Mouse (Mus musculus) monocyte, adult 5-6 weeks (primary cell): Measurements from ENCODE around the gene Cxcl17. TPM values are rescaled to one million over a fixed set of nuclear protein-coding genes. Genes with fewer than 3 reads are reported as not detected.
"Not testable (repeated sequence)": the region's sequence is repeated elsewhere in the genome, so short reads cannot be mapped to it uniquely, and the experiment has no call there.

Source experiments
- ATAC-seq: fragments of 153-309, 156-312 bp; replicated peaks from 2 replicates; pipeline ENCODE4 v1.8.0; 2017; ENCODE audit warnings: mild to moderate bottlenecking; ENCODE audit not compliant: low TSS enrichment, insufficient number of reproducible peaks, severe bottlenecking, poor library complexity, low FRiP score
- total RNA-seq: library from RNA; stranded (forward); fragments of 200-1000, 200-491, 200-594 nt; gene quantifications from 3 replicates; pipeline ENCODE4 v1.2.3, GENCODE M21; 2017

Gene Cxcl17
- not detected in 3 replicates for total RNA-seq

- no peak for ATAC-seq
Measured at GRCm38 (mm10) chr7:25412833-25413441, at the start of gene Cxcl17. Gene Cxcl17 (minus strand): TSS chr7:25412886.

GRCm38 (mm10) chr7:25462033-25462337 lies 49.3 kb upstream of the Cxcl17 start:
- ATAC-seq, result not testable (repeated sequence)

DNA sequence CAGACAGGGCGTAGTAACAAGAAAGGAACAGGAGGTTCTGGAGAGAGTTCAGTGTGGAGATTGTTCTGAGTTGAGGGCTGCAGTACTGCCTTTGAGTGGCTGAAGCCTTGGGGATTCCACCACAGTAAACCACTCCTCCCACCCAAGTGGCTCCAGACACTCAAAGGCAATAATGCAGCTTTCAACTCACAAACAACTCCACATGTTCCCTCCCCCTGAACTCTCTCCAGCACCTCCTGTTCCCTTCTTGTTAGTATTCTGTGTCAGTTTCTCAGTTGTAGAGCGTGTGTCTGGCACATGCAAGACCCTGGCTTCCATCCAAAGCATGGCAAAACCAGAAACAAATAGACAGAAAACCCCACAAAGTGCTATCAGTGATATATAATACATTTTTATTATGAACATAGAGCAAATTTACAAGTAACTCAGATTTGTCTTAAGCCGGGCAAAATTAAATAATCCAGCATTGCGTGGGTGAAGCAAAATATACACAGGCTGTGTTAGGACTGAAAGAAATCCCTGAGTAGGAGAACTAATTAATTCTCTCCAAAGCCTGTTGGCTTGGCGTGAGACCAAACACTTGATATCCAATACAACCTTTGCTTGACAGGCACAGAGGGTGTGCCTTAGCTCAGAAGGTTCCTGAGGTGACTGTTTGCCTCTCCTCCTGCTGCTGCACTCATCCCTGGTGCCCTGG lies 48.8 kb upstream of the Cxcl17 start:
- not testable (repeated sequence) for ATAC-seq

GRCm38 (mm10) chr7:25452103-25452502 lies 39.4 kb upstream of the Cxcl17 start:
- no peak for ATAC-seq

GRCm38 (mm10) chr7:25449913-25450890 lies 37.5 kb upstream of the Cxcl17 start:
- ATAC-seq, result peak; percentile 95

DNA sequence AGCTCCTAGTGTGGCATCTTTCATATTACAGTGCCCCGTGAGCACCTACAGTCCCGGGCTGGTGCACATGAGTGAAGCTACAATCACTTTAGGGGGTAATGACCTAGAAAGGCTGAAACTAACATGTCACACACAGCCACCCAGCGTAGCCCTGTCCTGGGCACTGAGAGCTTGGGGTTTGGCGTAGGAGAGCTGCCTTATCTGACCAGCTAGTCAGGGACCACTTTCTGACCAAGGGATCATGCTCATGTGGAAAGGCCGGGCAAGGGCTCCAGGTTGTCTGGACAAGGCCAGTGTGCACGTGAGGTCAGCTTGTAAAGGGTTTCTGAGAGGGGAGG lies 28.1 kb upstream of the Cxcl17 start:
- no peak for ATAC-seq

GRCm38 (mm10) chr7:25439978-25440815 lies 27.5 kb upstream of the Cxcl17 start:
- ATAC-seq, result 0 out of 2 replicates have a peak, but pooled peaks have one; percentile 25

- no peak for ATAC-seq
Measured at GRCm38 (mm10) chr7:25439124-25439822, 26.6 kb upstream of the Cxcl17 start.

- 0 out of 2 replicates have a peak, but pooled peaks have one; percentile 25 for ATAC-seq
Measured at GRCm38 (mm10) chr7:25436704-25437103, 24.0 kb upstream of the Cxcl17 start.

DNA sequence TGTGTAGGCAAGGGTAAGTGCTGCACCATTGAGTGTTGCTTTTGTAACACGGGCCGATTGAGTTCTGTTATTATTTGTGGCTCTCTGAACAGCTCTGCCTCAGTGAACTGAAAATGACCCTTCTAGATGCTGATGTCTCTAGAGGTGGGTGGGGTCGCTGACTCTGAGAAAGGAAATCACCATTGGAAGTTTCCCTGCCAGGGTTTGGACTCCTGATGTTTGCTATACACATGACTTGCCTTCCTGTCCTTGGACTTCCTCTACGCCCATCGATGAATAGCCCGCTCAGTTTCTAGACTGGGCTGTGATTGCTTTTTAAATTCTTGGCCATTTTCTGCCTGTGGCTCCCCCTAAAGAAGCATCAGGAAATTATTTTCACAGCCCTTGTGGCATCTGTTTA lies 23.5 kb upstream of the Cxcl17 start:
- ATAC-seq, result peak; percentile 34; the same call in 1 of the 2 replicates

DNA sequence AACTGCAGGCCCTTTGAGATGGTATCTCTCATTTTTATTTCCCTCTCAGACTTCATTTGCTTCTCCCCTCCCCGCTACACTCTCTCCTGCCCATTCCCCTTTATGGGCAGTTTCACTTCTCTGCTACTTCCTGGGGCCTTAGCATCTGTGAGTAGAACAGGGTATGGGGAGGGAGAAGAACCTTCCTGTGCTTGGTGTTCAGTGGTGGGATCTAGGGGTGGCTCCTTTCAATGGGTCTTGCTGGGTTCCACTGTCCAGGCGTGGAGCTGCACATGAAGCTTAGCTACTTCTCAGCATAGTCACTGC lies 22.8 kb upstream of the Cxcl17 start:
- 0 out of 2 replicates have a peak, but pooled peaks have one; percentile 32 for ATAC-seq

DNA sequence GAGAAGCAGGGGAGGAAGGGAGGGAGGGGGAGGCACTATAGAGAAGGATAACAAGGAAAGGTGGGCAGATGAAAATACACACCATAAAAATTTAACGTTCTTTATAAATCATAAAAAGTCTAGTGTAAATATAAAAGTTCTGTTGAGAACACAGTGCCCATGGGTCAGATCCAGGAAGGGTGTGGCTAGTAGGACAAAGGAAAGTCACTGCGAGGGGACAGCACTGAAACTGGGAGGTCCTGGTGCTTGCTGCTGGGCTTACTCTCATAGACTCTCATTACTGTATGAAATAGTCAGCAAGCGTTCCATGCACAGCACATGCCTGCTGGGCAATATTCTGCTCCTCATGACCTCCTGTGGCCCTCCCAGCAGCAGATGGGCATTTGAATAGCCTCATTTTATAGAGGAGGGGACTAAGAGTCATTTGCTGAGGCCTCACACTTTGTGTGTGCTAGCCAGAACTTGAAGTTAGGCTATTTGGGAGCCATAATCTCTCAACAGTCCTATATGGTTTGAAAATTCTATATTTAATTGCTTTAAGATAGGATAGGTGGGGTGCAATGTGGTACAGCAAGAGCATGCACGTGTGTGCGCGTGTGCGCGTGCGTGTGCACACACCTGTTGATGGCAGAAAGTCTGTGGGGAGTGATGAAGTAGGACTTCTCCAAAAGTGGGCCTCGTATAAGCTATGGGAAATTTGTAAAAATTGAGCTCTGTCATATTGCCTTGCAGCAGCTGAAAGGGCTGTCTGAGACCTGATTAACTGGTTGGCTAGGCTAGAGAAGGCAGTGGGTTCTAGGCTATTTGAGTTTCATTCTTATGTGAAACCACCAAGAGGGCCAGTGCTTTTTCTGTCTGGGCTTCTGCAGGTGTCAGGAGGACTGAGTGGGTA lies 22.2 kb upstream of the Cxcl17 start:
- no peak for ATAC-seq

DNA sequence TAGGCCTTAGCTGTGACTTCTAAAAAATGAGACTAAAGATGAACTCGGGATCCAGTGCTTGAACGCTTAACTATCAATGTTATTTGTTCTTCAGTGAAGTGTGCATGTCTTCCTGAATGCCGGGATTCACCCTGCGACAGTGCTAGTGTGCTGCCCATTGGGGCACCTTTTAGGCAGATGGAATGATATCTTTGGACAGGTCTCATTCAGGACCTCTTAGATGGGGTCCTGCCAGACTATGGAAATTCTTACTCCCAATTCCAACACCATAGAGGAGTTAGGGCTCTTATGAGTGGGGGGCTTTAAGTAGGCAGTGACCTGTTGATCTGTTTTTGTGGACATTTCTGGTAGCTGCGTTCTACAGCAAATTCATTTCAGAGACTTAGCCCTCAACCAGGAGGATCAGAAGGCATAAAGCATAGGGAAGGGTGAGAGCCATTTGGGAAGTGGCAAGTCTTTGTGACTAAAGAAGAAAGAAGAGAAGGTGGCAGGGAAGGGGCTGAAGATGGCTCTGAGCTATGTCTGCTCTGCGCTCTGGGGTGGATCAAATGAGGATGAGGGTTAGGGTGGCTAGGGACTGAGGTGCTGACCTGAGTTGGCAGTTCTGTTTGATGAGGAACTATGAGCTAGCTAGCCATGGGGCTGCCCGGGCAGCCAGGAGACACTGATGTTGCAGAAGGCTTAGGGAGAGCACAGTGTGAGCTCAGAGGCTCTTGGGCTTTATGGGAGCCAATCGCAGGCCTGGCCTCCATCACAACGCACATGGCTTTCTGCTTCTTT lies 21.3 kb upstream of the Cxcl17 start:
- ATAC-seq, result no peak

- ATAC-seq, result peak; percentile 64
Measured at GRCm38 (mm10) chr7:25433007-25433541, 20.4 kb upstream of the Cxcl17 start.

DNA sequence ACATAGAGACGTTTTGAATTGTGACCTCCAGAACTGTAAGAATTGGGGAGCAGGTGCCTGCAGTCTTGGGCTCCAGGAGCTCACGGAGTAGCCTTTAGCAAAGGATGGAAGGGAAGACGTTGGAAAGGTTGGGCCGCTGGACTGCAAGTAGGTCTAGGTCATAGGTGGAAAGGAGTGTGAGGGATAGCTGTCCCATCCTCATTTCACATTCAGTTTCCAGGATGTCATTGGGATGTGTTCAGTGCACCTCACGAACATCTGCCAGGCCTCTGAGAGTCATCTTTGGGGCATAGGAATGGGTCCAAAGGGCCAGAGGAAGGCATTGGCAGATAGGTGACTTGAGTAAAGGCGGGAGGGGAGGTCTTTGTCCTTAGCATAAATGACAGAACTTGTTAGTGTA lies 19.7 kb upstream of the Cxcl17 start:
- no peak for ATAC-seq
